Mouse (Mus musculus) kidney, embryonic 14.5 days (tissue): Measurements from ENCODE around the gene Epha8. TPM values are rescaled to one million over a fixed set of nuclear protein-coding genes. Genes with fewer than 3 reads are reported as not detected.

Source experiments
- ATAC-seq: fragments of 200-750 bp; cut with Nextera tagmentation; 2 replicates; pipeline ENCODE4 v1.8.0; 2017; ENCODE audit warnings: moderate number of reproducible peaks, mild to moderate bottlenecking, moderate TSS enrichment, moderate library complexity; ENCODE audit not compliant: low FRiP score, low TSS enrichment
- H3K27ac ChIP-seq: fragments of 300-500 bp; sonication (generic); 2 replicates; pipeline ENCODE4 v1.5.1; 2014; ENCODE audit warnings: low read depth, mild to moderate bottlenecking, low read length, moderate library complexity, mixed read lengths
- H3K27me3 ChIP-seq: fragments of 300-500 bp; sonication (generic); 2 replicates; pipeline ENCODE4 v1.6.1; 2014; ENCODE audit warnings: mild to moderate bottlenecking, low read length; ENCODE audit not compliant: control insufficient read depth, insufficient read depth
- H3K36me3 ChIP-seq: fragments of 300-500 bp; sonication (generic); 2 replicates; pipeline ENCODE4 v1.6.1; 2014; ENCODE audit warnings: low read length, mixed read lengths; ENCODE audit not compliant: control insufficient read depth, insufficient read depth
- H3K4me1 ChIP-seq: fragments of 300-500 bp; sonication (generic); 2 replicates; pipeline ENCODE4 v1.6.1; 2014; ENCODE audit warnings: low read length, mixed read lengths; ENCODE audit not compliant: control insufficient read depth, insufficient read depth
- H3K4me2 ChIP-seq: fragments of 300-500 bp; sonication (generic); replicated peaks from 2 replicates; pipeline ENCODE4 v1.6.1; 2014; ENCODE audit warnings: low read depth, mild to moderate bottlenecking, low read length
- H3K4me3 ChIP-seq: fragments of 300-500 bp; sonication (generic); 2 replicates; pipeline ENCODE4 v1.5.1; 2014; ENCODE audit warnings: mild to moderate bottlenecking, low read length
- H3K9ac ChIP-seq: fragments of 300-500 bp; sonication (generic); 2 replicates; pipeline ENCODE4 v1.6.1; 2014; ENCODE audit warnings: low read depth, mild to moderate bottlenecking, low read length, moderate library complexity
- H3K9me3 ChIP-seq: fragments of 300-500 bp; sonication (generic); 2 replicates; pipeline ENCODE4 v1.6.1; 2016; ENCODE audit warnings: low read length; ENCODE audit not compliant: control insufficient read depth
- WGBS: fragments of 180-500 bp; shearing (Covaris S2); extraction: QIAGEN DNeasy Blood & Tissue Kit; methylation state at CpG from one replicate; pipeline ENCODE4 v1.1.7; 2014; 5-methylcytosine and 5-hydroxymethylcytosine counted together
- polyA plus RNA-seq: library from polyadenylated mRNA; unstranded; fragments of >200 nt; fragmentation: Nextera tagmentation; extraction: Ambion mirVana; gene quantifications from 2 replicates; pipeline ENCODE4 v1.2.1, GENCODE M21; 2014

The Epha8 gene
- polyA plus RNA-seq, 1 experiment from 2014 or later, result 0.27 TPM

- no peak overlapping the region for H3K4me3 ChIP-seq
- WGBS, result 70% methylated on average over 4 of the region's 4 CpGs
- H3K36me3 ChIP-seq, result no peaks in the 10 kb centered on the region
- no peak overlapping the region for H3K9ac ChIP-seq
- peaks cover 21% of the 10 kb centered on the region for H3K4me1 ChIP-seq
- no peaks in the 10 kb centered on the region for H3K9me3 ChIP-seq
- no peak overlapping the region for H3K4me2 ChIP-seq
- H3K27me3 ChIP-seq, result peaks cover 43% of the 10 kb centered on the region
- no peak overlapping the region for H3K27ac ChIP-seq
- no peak; the same call in 1 of the 2 replicates for ATAC-seq
Measured at GRCm38 (mm10) chr4:136962447-136962846, 5.8 kb upstream of the Epha8 start.

DNA sequence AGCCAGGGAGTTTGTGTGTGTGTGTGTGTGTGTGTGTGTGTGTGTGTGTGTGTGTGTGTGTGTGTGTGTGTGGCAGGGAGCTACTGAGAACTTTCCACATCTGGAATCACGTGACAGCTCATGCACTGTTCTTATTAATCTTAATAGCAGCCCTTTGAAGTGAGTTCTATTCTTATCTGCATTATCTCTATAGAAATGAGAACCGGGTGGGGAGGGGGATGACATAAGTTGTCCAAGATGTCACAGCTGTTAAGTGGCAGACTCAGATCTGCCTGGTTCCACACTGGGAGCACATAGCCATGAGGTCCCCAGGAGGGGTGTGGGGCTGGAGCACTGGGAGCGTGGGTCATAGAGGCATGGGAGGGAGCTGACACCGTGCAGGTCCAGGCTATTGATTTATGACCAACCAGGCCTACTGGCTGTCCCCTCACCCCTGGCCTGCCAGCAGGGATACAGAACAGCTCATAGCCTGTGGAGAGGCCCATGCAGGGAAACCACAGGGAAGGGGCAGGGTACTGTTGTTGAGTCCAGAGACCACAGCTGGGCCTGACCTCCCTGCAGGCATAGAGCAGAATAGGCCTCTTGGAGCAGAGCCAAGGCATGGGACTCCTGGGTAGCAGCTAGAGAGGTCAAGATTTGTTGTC, 5.1 kb upstream of the Epha8 start:
- WGBS, result 21% methylated on average over 4 of the region's 4 CpGs
- Histone ChIP-seq H3K9me3 (no peaks in the 10 kb centered on the region), H3K4me1 (peaks cover 22% of the 10 kb centered on the region), H3K27me3 (peaks cover 43% of the 10 kb centered on the region), H3K9ac (no peak overlapping the region), H3K4me3 (no peak overlapping the region), H3K4me2 (no peak overlapping the region), H3K36me3 (no peaks in the 10 kb centered on the region), H3K27ac (no peak overlapping the region)
- ATAC-seq, result peak; percentile 58

DNA sequence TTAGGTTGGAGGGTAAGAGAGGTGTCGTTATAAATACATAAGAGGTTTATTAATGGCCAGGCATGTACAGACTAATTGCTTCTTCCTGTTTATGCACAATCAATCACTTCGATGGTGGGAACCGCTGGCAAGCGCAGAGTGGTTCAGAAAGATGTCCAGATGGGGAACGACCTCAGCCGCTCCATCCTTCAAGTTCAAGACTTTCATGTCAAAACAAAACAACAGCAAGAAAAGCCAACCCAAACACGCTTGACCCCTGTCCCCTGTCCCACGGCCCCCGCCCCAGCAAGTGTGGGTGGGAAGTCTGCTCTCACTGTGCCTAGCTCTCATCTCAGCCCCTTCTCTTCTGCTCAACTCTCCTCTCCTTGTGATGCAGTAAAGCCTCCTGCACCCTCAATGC, 4.0 kb upstream of the Epha8 start:
- peaks cover 52% of the 10 kb centered on the region for H3K27me3 ChIP-seq
- WGBS, result 24% methylated on average over 9 of the region's 9 CpGs
- H3K4me1 ChIP-seq, result peaks cover 25% of the 10 kb centered on the region
- ATAC-seq, result no peak
- H3K36me3 ChIP-seq, result no peaks in the 10 kb centered on the region
- H3K4me2 ChIP-seq, result no peak overlapping the region
- no peak overlapping the region for H3K9ac ChIP-seq
- no peaks in the 10 kb centered on the region for H3K9me3 ChIP-seq
- no peak overlapping the region for H3K27ac ChIP-seq
- no peak overlapping the region for H3K4me3 ChIP-seq

DNA sequence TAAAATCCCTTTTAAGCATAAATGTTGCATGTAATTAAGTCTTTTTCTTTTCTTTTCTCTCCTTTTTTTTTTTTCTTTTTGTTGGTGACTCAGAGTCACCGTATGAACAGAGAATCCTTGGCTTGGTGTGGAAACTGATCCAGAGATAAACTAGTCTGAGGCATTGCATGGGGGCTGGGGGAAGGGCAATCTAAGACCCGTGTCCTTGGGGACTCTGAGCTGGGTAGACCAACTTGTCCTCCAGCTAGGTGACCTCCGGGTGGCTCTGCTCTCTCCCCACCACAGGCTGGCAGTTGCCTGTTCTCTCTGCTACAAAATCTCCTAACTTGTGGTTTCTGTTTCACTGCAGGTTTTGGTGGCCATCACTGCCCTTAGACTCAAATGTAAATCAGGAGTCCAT, 3.5 kb upstream of the Epha8 start:
- ATAC-seq, result no peak
- no peaks in the 10 kb centered on the region for H3K36me3 ChIP-seq
- no peak overlapping the region for H3K9ac ChIP-seq
- H3K4me2 ChIP-seq, result no peak overlapping the region
- peaks cover 25% of the 10 kb centered on the region for H3K4me1 ChIP-seq
- WGBS, result 36% methylated on average over 3 of the region's 3 CpGs
- H3K27ac ChIP-seq, result no peak overlapping the region
- H3K27me3 ChIP-seq, result peaks cover 52% of the 10 kb centered on the region
- no peak overlapping the region for H3K4me3 ChIP-seq
- no peaks in the 10 kb centered on the region for H3K9me3 ChIP-seq

- H3K4me2 ChIP-seq, result no peak overlapping the region
- no peak for ATAC-seq
- no peak overlapping the region for H3K9ac ChIP-seq
- no peak overlapping the region for H3K27ac ChIP-seq
- 72% methylated on average over 6 of the region's 6 CpGs for WGBS
- H3K36me3 ChIP-seq, result no peaks in the 10 kb centered on the region
- peaks cover 65% of the 10 kb centered on the region for H3K27me3 ChIP-seq
- peaks cover 8% of the 10 kb centered on the region; the same call in 1 of the 2 replicates for H3K4me1 ChIP-seq
- H3K4me3 ChIP-seq, result no peak overlapping the region
- H3K9me3 ChIP-seq, result no peaks in the 10 kb centered on the region
Measured at GRCm38 (mm10) chr4:136954562-136954961, 2.1 kb downstream of the Epha8 start.

- Histone ChIP-seq H3K4me3 (no peak overlapping the region), H3K4me2 (no peak overlapping the region), H3K36me3 (no peaks in the 10 kb centered on the region), H3K4me1 (peaks cover 3% of the 10 kb centered on the region; the same call in 1 of the 2 replicates), H3K9me3 (no peaks in the 10 kb centered on the region), H3K9ac (no peak overlapping the region), H3K27ac (no peak overlapping the region), H3K27me3 (peaks cover 32% of the 10 kb centered on the region)
- 47% methylated on average over 10 of the region's 10 CpGs for WGBS
- no peak for ATAC-seq
Measured at GRCm38 (mm10) chr4:136949266-136949989, 7.2 kb downstream of the Epha8 start.

GRCm38 (mm10) chr4:136945397-136945796, 11.2 kb downstream of the Epha8 start:
- 56% methylated on average over 17 of the region's 17 CpGs for WGBS
- no peaks in the 10 kb centered on the region for H3K36me3 ChIP-seq
- H3K9me3 ChIP-seq, result no peaks in the 10 kb centered on the region
- peaks cover 32% of the 10 kb centered on the region for H3K27me3 ChIP-seq
- no peak overlapping the region for H3K9ac ChIP-seq
- no peak overlapping the region for H3K27ac ChIP-seq
- 0 out of 2 replicates have a peak, but pooled peaks have one; percentile 14 for ATAC-seq
- peaks cover 7% of the 10 kb centered on the region; the same call in 1 of the 2 replicates for H3K4me1 ChIP-seq
- no peak overlapping the region for H3K4me3 ChIP-seq
- H3K4me2 ChIP-seq, result no peak overlapping the region

GRCm38 (mm10) chr4:136944558-136945350, 11.9 kb downstream of the Epha8 start:
- 71% methylated on average over 11 of the region's 11 CpGs for whole genome bisulfite sequencing
- Histone ChIP-seq H3K4me1 (peaks cover 7% of the 10 kb centered on the region; the same call in 1 of the 2 replicates), H3K4me3 (no peak overlapping the region), H3K9ac (peak overlapping the region; percentile 28; the same call in 1 of the 2 replicates), H3K36me3 (no peaks in the 10 kb centered on the region), H3K4me2 (no peak overlapping the region), H3K27ac (no peak overlapping the region), H3K9me3 (no peaks in the 10 kb centered on the region), H3K27me3 (peaks cover 32% of the 10 kb centered on the region)
- ATAC-seq, result no peak
